Mouse (Mus musculus) limb, embryonic 15.5 days (tissue): ENCODE data around the gene Arid2. TPM values are rescaled to one million over a fixed set of nuclear protein-coding genes. Genes with fewer than 3 reads are reported as not detected.
"Not testable (repeated sequence)": the region's sequence is repeated elsewhere in the genome, so short reads cannot be mapped to it uniquely, and the experiment has no call there.

ENCODE experiments used
- ATAC-seq: fragments of 200-750 bp; cut with Nextera tagmentation; 2 replicates; pipeline ENCODE4 v1.8.0; 2017; ENCODE audit warnings: low read depth, moderate TSS enrichment; ENCODE audit not compliant: insufficient number of reproducible peaks, low FRiP score, low TSS enrichment
- H3K27ac ChIP-seq: fragments of 300-500 bp; sonication (generic); 2 replicates; pipeline ENCODE4 v1.5.1; 2015; ENCODE audit warnings: moderate library complexity, mild to moderate bottlenecking, inconsistent platforms
- H3K27me3 ChIP-seq: fragments of 300-500 bp; sonication (generic); 2 replicates; pipeline ENCODE4 v1.6.1; 2015; ENCODE audit warnings: inconsistent platforms
- H3K36me3 ChIP-seq: fragments of 300-500 bp; sonication (generic); 2 replicates; pipeline ENCODE4 v1.6.1; 2015; ENCODE audit warnings: inconsistent platforms
- H3K4me1 ChIP-seq: fragments of 300-500 bp; sonication (generic); 2 replicates; pipeline ENCODE4 v1.6.1; 2015; ENCODE audit warnings: inconsistent platforms
- H3K4me2 ChIP-seq: fragments of 300-500 bp; sonication (generic); 2 replicates; pipeline ENCODE4 v1.6.1; 2015; ENCODE audit warnings: mild to moderate bottlenecking, inconsistent platforms
- H3K4me3 ChIP-seq: fragments of 300-500 bp; sonication (generic); 2 replicates; pipeline ENCODE4 v1.5.1; 2015; ENCODE audit warnings: mild to moderate bottlenecking, inconsistent platforms
- H3K9ac ChIP-seq: fragments of 300-500 bp; sonication (generic); 2 replicates; pipeline ENCODE4 v1.6.1; 2015; ENCODE audit warnings: inconsistent platforms
- H3K9me3 ChIP-seq: fragments of 300-500 bp; sonication (generic); 2 replicates; pipeline ENCODE4 v1.6.1; 2016; ENCODE audit warnings: inconsistent platforms
- WGBS: fragments of 180-500 bp; shearing (Covaris S2); methylation state at CpG from one replicate; pipeline ENCODE4 v1.1.7; 2015; 5-methylcytosine and 5-hydroxymethylcytosine counted together
- polyA plus RNA-seq: library from polyadenylated mRNA; unstranded; fragments of >200 nt; fragmentation: Nextera tagmentation; extraction: Ambion mirVana; gene quantifications from 2 replicates; pipeline ENCODE4 v1.2.1, GENCODE M21; 2015

Gene Arid2
- polyA plus RNA-seq, 1 experiment from 2014 or later = 21.5 TPM

- no peak for ATAC-seq
- WGBS = 95% methylated on average over 6 of the region's 6 CpGs
- no peak overlapping the region for H3K9ac ChIP-seq
- no peak overlapping the region for H3K4me3 ChIP-seq
- H3K27me3 ChIP-seq = no peaks in the 10 kb centered on the region
- no peaks in the 10 kb centered on the region for H3K4me1 ChIP-seq
- H3K36me3 ChIP-seq = peaks cover 70% of the 10 kb centered on the region
- no peak overlapping the region for H3K4me2 ChIP-seq
- H3K9me3 ChIP-seq = no peaks in the 10 kb centered on the region
- H3K27ac ChIP-seq = no peak overlapping the region
Observed at GRCm38 (mm10) chr15:96395071-96395470, 107.8 kb downstream of the Arid2 start.

GRCm38 (mm10) chr15:96396641-96397344 is 109.5 kb downstream of the Arid2 start:
- H3K4me2 ChIP-seq = no peak overlapping the region
- ATAC-seq = no peak
- H3K36me3 ChIP-seq = peaks cover 64% of the 10 kb centered on the region
- H3K27ac ChIP-seq = no peak overlapping the region
- WGBS = 90% methylated on average over 8 of the region's 8 CpGs
- no peaks in the 10 kb centered on the region for H3K4me1 ChIP-seq
- H3K4me3 ChIP-seq = no peak overlapping the region
- H3K9me3 ChIP-seq = no peaks in the 10 kb centered on the region
- H3K27me3 ChIP-seq = no peaks in the 10 kb centered on the region
- H3K9ac ChIP-seq = no peak overlapping the region

GRCm38 (mm10) chr15:96398333-96398732 is 111.0 kb downstream of the Arid2 start:
- 82% methylated on average over 10 of the region's 10 CpGs for WGBS
- no peak overlapping the region for H3K9ac ChIP-seq
- no peaks in the 10 kb centered on the region for H3K27me3 ChIP-seq
- ATAC-seq = no peak
- H3K27ac ChIP-seq = no peak overlapping the region
- no peak overlapping the region for H3K4me3 ChIP-seq
- no peaks in the 10 kb centered on the region for H3K4me1 ChIP-seq
- no peaks in the 10 kb centered on the region for H3K9me3 ChIP-seq
- H3K4me2 ChIP-seq = no peak overlapping the region
- peaks cover 64% of the 10 kb centered on the region for H3K36me3 ChIP-seq

- peaks cover 53% of the 10 kb centered on the region for H3K36me3 ChIP-seq
- no peak for ATAC-seq
Observed at GRCm38 (mm10) chr15:96405548-96405947, 118.2 kb downstream of the Arid2 start.

GRCm38 (mm10) chr15:96406253-96406652 is 118.9 kb downstream of the Arid2 start:
- H3K4me2 ChIP-seq = no peak overlapping the region
- no peak overlapping the region for H3K4me3 ChIP-seq
- H3K4me1 ChIP-seq = no peaks in the 10 kb centered on the region
- peaks cover 54% of the 10 kb centered on the region for H3K36me3 ChIP-seq
- no peaks in the 10 kb centered on the region for H3K27me3 ChIP-seq
- WGBS = 87% methylated on average over 4 of the region's 4 CpGs
- no peaks in the 10 kb centered on the region for H3K9me3 ChIP-seq
- no peak overlapping the region for H3K27ac ChIP-seq
- no peak for ATAC-seq
- H3K9ac ChIP-seq = no peak overlapping the region

More at GRCm38 (mm10) chr15:96405548-96405947, 118.2 kb downstream of the Arid2 start:
- Histone ChIP-seq H3K4me3 (no peak overlapping the region), H3K27ac (no peak overlapping the region), H3K27me3 (no peaks in the 10 kb centered on the region), H3K9ac (no peak overlapping the region), H3K9me3 (no peaks in the 10 kb centered on the region), H3K4me1 (no peaks in the 10 kb centered on the region), H3K4me2 (no peak overlapping the region)
- WGBS = 78% methylated on average over 5 of the region's 5 CpGs

GRCm38 (mm10) chr15:96407151-96407550 is 119.8 kb downstream of the Arid2 start:
- ATAC-seq = no peak
- no peaks in the 10 kb centered on the region for H3K27me3 ChIP-seq
- 67% methylated on average over 2 of the region's 2 CpGs for WGBS
- H3K4me3 ChIP-seq = no peak overlapping the region
- no peaks in the 10 kb centered on the region for H3K4me1 ChIP-seq
- H3K36me3 ChIP-seq = peaks cover 51% of the 10 kb centered on the region
- H3K4me2 ChIP-seq = no peak overlapping the region
- H3K9ac ChIP-seq = no peak overlapping the region
- H3K27ac ChIP-seq = 0 out of 2 replicates have a peak overlapping the region, but pooled peaks have one; percentile 13
- no peaks in the 10 kb centered on the region for H3K9me3 ChIP-seq

- Histone ChIP-seq H3K4me2 (no peak overlapping the region), H3K9ac (no peak overlapping the region), H3K27ac (no peak overlapping the region), H3K27me3 (no peaks in the 10 kb centered on the region), H3K4me3 (no peak overlapping the region), H3K9me3 (no peaks in the 10 kb centered on the region), H3K4me1 (no peaks in the 10 kb centered on the region), H3K36me3 (peaks cover 54% of the 10 kb centered on the region)
- no peak for ATAC-seq
- 91% methylated on average over 6 of the region's 6 CpGs for WGBS
Observed at GRCm38 (mm10) chr15:96408717-96409121, 121.4 kb downstream of the Arid2 start.

GRCm38 (mm10) chr15:96418161-96418560 is 130.8 kb downstream of the Arid2 start:
- H3K36me3 ChIP-seq = peaks cover 78% of the 10 kb centered on the region
- WGBS = 93% methylated on average over 12 of the region's 12 CpGs
- no peaks in the 10 kb centered on the region for H3K9me3 ChIP-seq
- no peak for ATAC-seq
- no peak overlapping the region for H3K9ac ChIP-seq
- no peak overlapping the region for H3K27ac ChIP-seq
- H3K4me3 ChIP-seq = no peak overlapping the region
- no peaks in the 10 kb centered on the region for H3K4me1 ChIP-seq
- no peaks in the 10 kb centered on the region for H3K27me3 ChIP-seq
- no peak overlapping the region for H3K4me2 ChIP-seq

GRCm38 (mm10) chr15:96419920-96420319 is 132.6 kb downstream of the Arid2 start:
- no peak for ATAC-seq
- no peaks in the 10 kb centered on the region for H3K9me3 ChIP-seq
- no peaks in the 10 kb centered on the region for H3K27me3 ChIP-seq
- H3K4me3 ChIP-seq = no peak overlapping the region
- no peak overlapping the region for H3K4me2 ChIP-seq
- WGBS = 94% methylated on average over 8 of the region's 8 CpGs
- H3K36me3 ChIP-seq = peaks cover 71% of the 10 kb centered on the region
- H3K9ac ChIP-seq = no peak overlapping the region
- H3K4me1 ChIP-seq = no peaks in the 10 kb centered on the region
- H3K27ac ChIP-seq = no peak overlapping the region

- Histone ChIP-seq H3K9me3 (no peaks in the 10 kb centered on the region), H3K4me2 (no peak overlapping the region), H3K9ac (no peak overlapping the region), H3K4me1 (no peaks in the 10 kb centered on the region), H3K27ac (no peak overlapping the region), H3K36me3 (peaks cover 50% of the 10 kb centered on the region), H3K27me3 (no peaks in the 10 kb centered on the region), H3K4me3 (no peak overlapping the region)
- no peak for ATAC-seq
- WGBS = 93% methylated on average over 1 of the region's 1 CpGs
Observed at GRCm38 (mm10) chr15:96434202-96434601, 146.9 kb downstream of the Arid2 start.

- 80% methylated on average over 6 of the region's 6 CpGs for WGBS
- H3K27me3 ChIP-seq, H3K9ac ChIP-seq, H3K9me3 ChIP-seq, H3K4me1 ChIP-seq, H3K27ac ChIP-seq, ATAC-seq, H3K4me3 ChIP-seq, H3K4me2 ChIP-seq: not testable (repeated sequence)
- peaks cover 26% of the 10 kb centered on the region for H3K36me3 ChIP-seq
Observed at GRCm38 (mm10) chr15:96441480-96441879, 154.2 kb downstream of the Arid2 start.

GRCm38 (mm10) chr15:96446785-96447184 is 159.5 kb downstream of the Arid2 start:
- H3K9ac ChIP-seq = no peak overlapping the region
- no peaks in the 10 kb centered on the region for H3K4me1 ChIP-seq
- no peaks in the 10 kb centered on the region for H3K27me3 ChIP-seq
- 86% methylated on average over 10 of the region's 10 CpGs for WGBS
- H3K27ac ChIP-seq = no peak overlapping the region
- no peaks in the 10 kb centered on the region for H3K9me3 ChIP-seq
- no peak overlapping the region for H3K4me2 ChIP-seq
- H3K4me3 ChIP-seq = no peak overlapping the region
- peaks cover 47% of the 10 kb centered on the region for H3K36me3 ChIP-seq
- ATAC-seq = no peak
